Mouse (Mus musculus): ENCODE measurements around the gene Efcab6. TPM values are rescaled to one million over a fixed set of nuclear protein-coding genes. Genes with fewer than 3 reads are reported as not detected.

The Efcab6 gene
- total RNA-seq, 2 experiments from 2014 or later: 20.4 to 24.1 TPM

GRCm38 (mm10) chr15:83829226-83829625, 236.0 kb downstream of the Efcab6 start:
- intact Hi-C loops (cut with DNase I): no loop called here
- no peak for DNase-seq

GRCm38 (mm10) chr15:83828011-83828410, 237.2 kb downstream of the Efcab6 start:
- no peak for DNase-seq
- intact Hi-C loops (cut with DNase I): no loop called here

Other genes with a start within 250 kb of the Efcab6 start
- gene Sult4a1, start 40.4 kb upstream of the Efcab6 start, total RNA-seq (2021): 100 to 1,000 TPM; 171 to 184 TPM
- gene Pnpla5, start 57.8 kb upstream of the Efcab6 start, total RNA-seq (2021): not detected
- gene Pnpla3, start 102.5 kb upstream of the Efcab6 start, total RNA-seq (2021): 10 to 100 TPM; 12.6 to 13.1 TPM
- 10 to 100 TPM; 91.1 to 93.9 TPM for gene Samm50, start 126.9 kb upstream of the Efcab6 start, total RNA-seq (2021)
- gene Parvb, start 166.7 kb upstream of the Efcab6 start, total RNA-seq (2021): 10 to 100 TPM; 28.0 to 30.4 TPM

All from left cerebral cortex, postnatal 4 days (tissue).